Mouse (Mus musculus) intestine, embryonic 16.5 days (tissue): ENCODE results near the gene Clstn1. TPM values are rescaled to one million over a fixed set of nuclear protein-coding genes. Genes with fewer than 3 reads are reported as not detected.

Experiments used
- ATAC-seq: fragments of 200-750 bp; cut with Nextera tagmentation; 2 replicates; pipeline ENCODE4 v1.8.0; 2017; ENCODE audit warnings: moderate TSS enrichment, moderate library complexity
- H3K27ac ChIP-seq: fragments of 300-500 bp; sonication (generic); 2 replicates; pipeline ENCODE4 v1.5.1; 2014; ENCODE audit warnings: mild to moderate bottlenecking, low read length
- H3K27me3 ChIP-seq: fragments of 300-500 bp; sonication (generic); replicated peaks from 2 replicates; pipeline ENCODE4 v1.6.1; 2014; ENCODE audit warnings: low read length, control low read depth, mixed read lengths; ENCODE audit not compliant: control insufficient read depth, insufficient read depth
- H3K36me3 ChIP-seq: fragments of 300-500 bp; sonication (generic); 2 replicates; pipeline ENCODE4 v1.6.1; 2014; ENCODE audit warnings: low read length, control low read depth; ENCODE audit not compliant: control insufficient read depth, insufficient read depth
- H3K4me1 ChIP-seq: fragments of 300-500 bp; sonication (generic); 2 replicates; pipeline ENCODE4 v1.6.1; 2014; ENCODE audit warnings: low read length, control low read depth, mixed read lengths; ENCODE audit not compliant: control insufficient read depth, insufficient read depth
- H3K4me2 ChIP-seq: fragments of 300-500 bp; sonication (generic); 2 replicates; pipeline ENCODE4 v1.6.1; 2014; ENCODE audit warnings: low read depth, low read length, control low read depth
- H3K4me3 ChIP-seq: fragments of 300-500 bp; sonication (generic); 2 replicates; pipeline ENCODE4 v1.5.1; 2014; ENCODE audit warnings: mild to moderate bottlenecking, low read length
- H3K9ac ChIP-seq: fragments of 300-500 bp; sonication (generic); 2 replicates; pipeline ENCODE4 v1.6.1; 2014; ENCODE audit warnings: low read depth, low read length
- H3K9me3 ChIP-seq: fragments of 300-500 bp; sonication (generic); 2 replicates; pipeline ENCODE4 v1.6.1; 2016; ENCODE audit warnings: low read length, control low read depth; ENCODE audit not compliant: control insufficient read depth
- WGBS: fragments of 180-500 bp; shearing (Covaris S2); extraction: QIAGEN DNeasy Blood & Tissue Kit; methylation state at CpG from one replicate; pipeline ENCODE4 v1.1.7; 2014; 5-methylcytosine and 5-hydroxymethylcytosine counted together
- polyA plus RNA-seq: library from polyadenylated mRNA; unstranded; fragments of >200 nt; fragmentation: Nextera tagmentation; extraction: Ambion mirVana; gene quantifications from 2 replicates; pipeline ENCODE4 v1.2.1, GENCODE M21; 2015

Gene Clstn1
- polyA plus RNA-seq, 1 experiment from 2014 or later: 10.8 TPM

GRCm38 (mm10) chr4:149634966-149635365, 48.7 kb downstream of the Clstn1 start:
- H3K9ac ChIP-seq: no peak overlapping the region
- no peak overlapping the region for H3K4me3 ChIP-seq
- 91% methylated on average over 11 of the region's 11 CpGs for WGBS
- H3K9me3 ChIP-seq: no peaks in the 10 kb centered on the region
- H3K36me3 ChIP-seq: peaks cover 22% of the 10 kb centered on the region; the same call in 1 of the 2 replicates
- ATAC-seq: no peak
- H3K4me1 ChIP-seq: no peaks in the 10 kb centered on the region
- no peak overlapping the region for H3K4me2 ChIP-seq
- no peaks in the 10 kb centered on the region for H3K27me3 ChIP-seq
- H3K27ac ChIP-seq: no peak overlapping the region

GRCm38 (mm10) chr4:149635915-149636415, 49.7 kb downstream of the Clstn1 start:
- Histone ChIP-seq H3K4me3 (no peak overlapping the region), H3K27ac (no peak overlapping the region), H3K4me2 (no peak overlapping the region), H3K36me3 (peaks cover 18% of the 10 kb centered on the region; the same call in 1 of the 2 replicates), H3K4me1 (0 out of 2 replicates have a peak, but pooled peaks cover 2% of the 10 kb centered on the region), H3K27me3 (no peaks in the 10 kb centered on the region), H3K9ac (no peak overlapping the region), H3K9me3 (no peaks in the 10 kb centered on the region)
- ATAC-seq: no peak
- 88% methylated on average over 8 of the region's 8 CpGs for WGBS

- no peak overlapping the region for H3K4me2 ChIP-seq
- no peak overlapping the region for H3K27ac ChIP-seq
- H3K36me3 ChIP-seq: peaks cover 15% of the 10 kb centered on the region; the same call in 1 of the 2 replicates
- 88% methylated on average over 7 of the region's 7 CpGs for WGBS
- H3K9ac ChIP-seq: no peak overlapping the region
- no peaks in the 10 kb centered on the region for H3K27me3 ChIP-seq
- 0 out of 2 replicates have a peak, but pooled peaks cover 6% of the 10 kb centered on the region for H3K4me1 ChIP-seq
- no peak overlapping the region for H3K4me3 ChIP-seq
- no peaks in the 10 kb centered on the region for H3K9me3 ChIP-seq
- no peak for ATAC-seq
These were observed 51.7 kb downstream of the Clstn1 start for GRCm38 (mm10) chr4:149637942-149638341.

- Histone ChIP-seq H3K9me3 (no peaks in the 10 kb centered on the region), H3K4me3 (no peak overlapping the region), H3K36me3 (peaks cover 11% of the 10 kb centered on the region; the same call in 1 of the 2 replicates), H3K4me1 (0 out of 2 replicates have a peak, but pooled peaks cover 6% of the 10 kb centered on the region), H3K4me2 (no peak overlapping the region), H3K9ac (no peak overlapping the region), H3K27me3 (no peaks in the 10 kb centered on the region), H3K27ac (no peak overlapping the region)
- 0 out of 2 replicates have a peak, but pooled peaks have one; percentile 30 for ATAC-seq
- 67% methylated on average over 9 of the region's 9 CpGs for WGBS
These were observed 54.6 kb downstream of the Clstn1 start for GRCm38 (mm10) chr4:149640831-149641230.

GRCm38 (mm10) chr4:149641400-149641799, 55.1 kb downstream of the Clstn1 start:
- H3K27ac ChIP-seq: no peak overlapping the region; the same call in 1 of the 2 replicates
- peaks cover 8% of the 10 kb centered on the region for H3K36me3 ChIP-seq
- H3K4me2 ChIP-seq: no peak overlapping the region
- peak; percentile 57 for ATAC-seq
- no peaks in the 10 kb centered on the region for H3K9me3 ChIP-seq
- no peaks in the 10 kb centered on the region for H3K27me3 ChIP-seq
- H3K4me1 ChIP-seq: 0 out of 2 replicates have a peak, but pooled peaks cover 6% of the 10 kb centered on the region
- WGBS: 54% methylated on average over 8 of the region's 8 CpGs
- no peak overlapping the region for H3K4me3 ChIP-seq
- no peak overlapping the region for H3K9ac ChIP-seq

- H3K9me3 ChIP-seq: no peaks in the 10 kb centered on the region
- H3K4me2 ChIP-seq: no peak overlapping the region
- H3K4me3 ChIP-seq: no peak overlapping the region
- no peak overlapping the region for H3K9ac ChIP-seq
- no peaks in the 10 kb centered on the region for H3K27me3 ChIP-seq
- peaks cover 9% of the 10 kb centered on the region for H3K36me3 ChIP-seq
- WGBS: 88% methylated on average over 5 of the region's 5 CpGs
- H3K27ac ChIP-seq: no peak overlapping the region
- H3K4me1 ChIP-seq: 0 out of 2 replicates have a peak, but pooled peaks cover 6% of the 10 kb centered on the region
- ATAC-seq: no peak
These were observed 55.7 kb downstream of the Clstn1 start for GRCm38 (mm10) chr4:149641956-149642355.

- no peak overlapping the region for H3K27ac ChIP-seq
- H3K9me3 ChIP-seq: no peaks in the 10 kb centered on the region
- 0 out of 2 replicates have a peak, but pooled peaks cover 6% of the 10 kb centered on the region for H3K4me1 ChIP-seq
- no peak for ATAC-seq
- H3K27me3 ChIP-seq: no peaks in the 10 kb centered on the region
- H3K4me3 ChIP-seq: no peak overlapping the region
- no peak overlapping the region for H3K4me2 ChIP-seq
- no peak overlapping the region for H3K9ac ChIP-seq
- WGBS: 95% methylated on average over 9 of the region's 9 CpGs
- peaks cover 9% of the 10 kb centered on the region for H3K36me3 ChIP-seq
These were observed 59.5 kb downstream of the Clstn1 start for GRCm38 (mm10) chr4:149645761-149646160.

GRCm38 (mm10) chr4:149648031-149648805, 62.0 kb downstream of the Clstn1 start:
- Histone ChIP-seq H3K9ac (no peak overlapping the region), H3K27ac (no peak overlapping the region), H3K4me3 (no peak overlapping the region), H3K4me1 (no peaks in the 10 kb centered on the region), H3K4me2 (no peak overlapping the region), H3K27me3 (no peaks in the 10 kb centered on the region), H3K36me3 (peaks cover 7% of the 10 kb centered on the region; the same call in 1 of the 2 replicates), H3K9me3 (no peaks in the 10 kb centered on the region)
- ATAC-seq: no peak
- WGBS: 83% methylated on average over 20 of the region's 20 CpGs

GRCm38 (mm10) chr4:149650493-149651193, 64.4 kb downstream of the Clstn1 start:
- H3K9me3 ChIP-seq: no peaks in the 10 kb centered on the region
- WGBS: 63% methylated on average over 24 of the region's 24 CpGs
- H3K4me3 ChIP-seq: no peak overlapping the region
- no peak for ATAC-seq
- no peak overlapping the region for H3K9ac ChIP-seq
- H3K27me3 ChIP-seq: no peaks in the 10 kb centered on the region
- H3K4me2 ChIP-seq: no peak overlapping the region
- H3K36me3 ChIP-seq: peaks cover 3% of the 10 kb centered on the region; the same call in 1 of the 2 replicates
- H3K4me1 ChIP-seq: no peaks in the 10 kb centered on the region
- no peak overlapping the region for H3K27ac ChIP-seq
